Mouse (Mus musculus): ENCODE measurements at regions not wholly inside any gene's neighbourhood (a gene's known extent, or its start where the extent isn't known, plus 50 kb on each side); places are given as distances from the start of the nearest gene placed in this dataset.

- DNase-seq (ENCODE audit: low spot score in 2 of 2) = peak in 1 of 2 experiments; percentile 35
Observed at GRCm38 (mm10) chr16:95844691-95845090, 142.8 kb downstream of the Ets2 start.

GRCm38 (mm10) chr16:95842766-95843165 is 140.9 kb downstream of the Ets2 start:
- DNase-seq (ENCODE audit: low spot score in 2 of 2) = no peak

DNA sequence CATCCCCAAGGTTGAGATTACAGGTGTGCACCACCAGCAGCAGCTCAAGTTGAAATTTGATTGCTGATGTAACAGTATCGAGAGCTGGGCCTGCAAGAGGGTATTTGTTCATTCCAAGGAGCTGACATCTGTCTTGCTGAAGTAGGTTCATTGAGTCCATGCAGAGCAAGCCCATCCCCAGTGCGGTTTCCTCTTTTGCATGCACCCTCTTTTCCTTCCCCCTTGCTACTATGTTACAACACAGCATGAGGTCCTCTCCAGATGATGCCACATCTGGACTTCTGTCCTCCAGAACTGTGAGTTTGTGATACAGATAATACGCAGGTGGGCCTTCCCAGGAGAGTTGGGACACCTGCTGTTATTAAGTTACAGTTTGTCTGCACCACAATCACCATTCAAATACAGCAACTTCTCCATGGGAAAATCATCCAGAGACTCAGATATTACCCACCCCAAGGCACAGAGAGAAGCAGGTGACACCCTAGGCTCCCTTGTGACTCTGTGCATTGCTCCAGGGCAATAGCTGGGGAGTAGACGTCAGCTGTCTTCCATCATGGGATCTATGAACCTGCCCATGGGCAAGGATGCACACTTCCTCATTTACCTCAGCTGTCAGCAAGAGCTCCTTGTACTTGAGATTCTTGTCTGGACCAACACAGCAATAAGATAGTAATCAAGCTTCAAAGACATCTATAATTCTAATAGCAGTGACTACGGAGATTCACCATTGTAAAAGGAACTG is 137.8 kb downstream of the Ets2 start:
- no peak for DNase-seq (ENCODE audit: low spot score in 2 of 2)

DNA sequence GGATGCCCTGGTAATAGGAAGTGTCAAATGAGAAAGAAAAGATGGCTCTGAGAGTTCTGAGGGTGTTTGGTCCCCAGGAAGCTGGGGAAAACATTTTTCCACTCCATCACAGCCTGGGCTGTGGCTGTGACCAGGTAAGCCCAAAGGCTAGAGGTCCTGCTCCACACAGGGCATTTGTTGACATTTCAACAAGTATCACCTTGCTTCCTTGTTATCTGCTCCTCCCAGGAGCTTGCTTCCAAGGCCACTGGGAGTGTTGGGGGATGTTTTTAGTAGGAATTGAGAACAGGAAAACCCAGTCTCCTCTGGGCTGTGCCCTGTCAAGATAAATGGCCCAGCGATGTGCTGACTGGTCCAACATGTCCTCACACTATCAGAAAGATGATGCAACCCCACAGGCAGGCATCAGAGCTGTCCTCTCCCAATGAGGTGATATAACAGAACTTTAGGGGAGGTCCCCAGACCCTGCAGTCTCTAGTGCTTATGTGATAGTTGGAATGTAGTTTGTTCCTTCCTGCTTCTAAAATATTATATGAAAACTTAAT is 137.1 kb downstream of the Ets2 start:
- DNase-seq (ENCODE audit: low spot score in 2 of 2) = no peak

DNA sequence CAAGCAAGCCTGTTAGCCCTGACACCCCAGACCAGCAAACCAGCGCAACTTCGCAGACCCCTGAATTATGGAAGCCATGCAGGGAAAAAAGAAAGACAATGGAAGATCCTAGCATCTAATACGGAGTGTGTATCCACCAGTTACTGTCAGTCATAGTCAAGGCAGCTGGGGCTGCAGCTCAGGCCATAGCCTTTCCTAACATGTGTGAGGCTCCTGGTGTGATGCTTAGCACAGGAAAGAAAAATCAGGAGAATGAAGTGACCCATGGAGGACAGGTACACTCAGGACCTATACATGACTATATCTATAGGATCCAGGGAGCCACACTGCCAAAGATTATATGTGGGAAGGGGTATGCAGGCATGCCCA is 136.6 kb downstream of the Ets2 start:
- no peak for DNase-seq (ENCODE audit: low spot score in 2 of 2)

- DNase-seq (ENCODE audit: low spot score in 2 of 2) = no peak
Observed at GRCm38 (mm10) chr16:95837723-95838477, 136.0 kb downstream of the Ets2 start.

- DNase-seq (ENCODE audit: low spot score in 2 of 2) = no peak
Observed at GRCm38 (mm10) chr16:95835941-95836340, 134.1 kb downstream of the Ets2 start.

DNA sequence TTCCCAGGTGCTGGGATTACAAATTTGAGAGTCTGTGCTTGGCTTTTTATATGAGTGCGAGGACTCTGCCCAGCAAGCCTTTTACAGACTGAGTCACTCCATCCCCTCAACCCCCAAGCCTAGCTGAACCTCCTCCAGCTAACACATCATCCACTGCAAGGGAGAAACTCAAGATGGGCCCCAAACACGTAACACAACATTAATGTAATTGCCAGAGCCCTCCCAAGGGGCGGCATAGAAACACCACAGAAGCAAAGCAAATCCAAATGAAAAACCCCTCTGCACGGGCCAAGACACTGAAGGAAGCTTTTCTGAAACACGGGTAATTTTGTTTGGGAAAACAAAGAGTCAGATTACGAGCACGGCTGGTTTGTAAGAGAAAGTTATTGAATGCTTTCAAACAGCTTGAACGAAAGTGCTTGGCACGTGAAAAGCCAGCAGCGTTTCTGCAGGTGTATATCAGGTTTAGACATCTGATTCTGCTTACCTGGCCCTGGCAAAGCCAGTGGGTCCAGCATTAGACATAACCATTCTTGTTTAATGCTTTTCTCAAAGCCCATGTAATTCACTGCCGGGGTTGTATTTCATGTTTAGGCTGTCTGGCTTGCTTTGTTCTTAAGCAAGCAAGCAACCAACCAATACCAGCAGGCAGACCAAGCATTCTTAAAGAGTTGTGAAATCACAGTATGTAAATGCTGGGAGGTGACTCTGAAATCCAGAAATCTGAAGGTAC is 132.8 kb downstream of the Ets2 start:
- DNase-seq (ENCODE audit: low spot score in 2 of 2) = no peak

GRCm38 (mm10) chr16:95833455-95833854 is 131.6 kb downstream of the Ets2 start:
- no peak for DNase-seq (ENCODE audit: low spot score in 2 of 2)

- DNase-seq (ENCODE audit: low spot score in 2 of 2) = no peak
Observed at GRCm38 (mm10) chr16:95832346-95832739, 130.5 kb downstream of the Ets2 start.

- peak in 1 of 2 experiments; percentile 56 for DNase-seq (ENCODE audit: low spot score in 2 of 2)
Observed at GRCm38 (mm10) chr16:95831566-95832345, 129.9 kb downstream of the Ets2 start.

GRCm38 (mm10) chr16:95827402-95827737 is 125.5 kb downstream of the Ets2 start:
- DNase-seq (ENCODE audit: low spot score in 2 of 2) = no peak

- DNase-seq (ENCODE audit: low spot score in 2 of 2) = no peak
Observed at GRCm38 (mm10) chr16:95826681-95827401, 125.0 kb downstream of the Ets2 start.

DNA sequence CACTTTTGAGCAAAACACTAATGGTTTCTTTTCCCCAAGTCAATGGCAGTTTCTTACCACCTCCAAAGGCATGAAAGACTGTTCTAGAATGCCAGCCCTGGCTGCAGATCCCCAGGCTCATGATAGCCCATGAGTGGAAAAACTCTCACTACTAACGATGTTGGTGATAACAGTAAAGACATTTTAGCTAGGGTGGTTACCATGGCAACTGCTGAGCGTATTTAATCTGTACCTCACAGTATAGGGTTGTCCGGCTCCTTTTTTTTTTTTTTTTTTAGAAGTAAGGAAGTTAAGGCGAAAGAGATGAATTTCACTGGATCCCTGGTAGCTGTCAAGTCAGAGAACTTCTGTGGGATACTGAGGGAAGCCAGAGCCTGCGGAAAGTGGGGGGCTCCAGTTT is 123.8 kb downstream of the Ets2 start:
- DNase-seq (ENCODE audit: low spot score in 2 of 2) = no peak

DNA sequence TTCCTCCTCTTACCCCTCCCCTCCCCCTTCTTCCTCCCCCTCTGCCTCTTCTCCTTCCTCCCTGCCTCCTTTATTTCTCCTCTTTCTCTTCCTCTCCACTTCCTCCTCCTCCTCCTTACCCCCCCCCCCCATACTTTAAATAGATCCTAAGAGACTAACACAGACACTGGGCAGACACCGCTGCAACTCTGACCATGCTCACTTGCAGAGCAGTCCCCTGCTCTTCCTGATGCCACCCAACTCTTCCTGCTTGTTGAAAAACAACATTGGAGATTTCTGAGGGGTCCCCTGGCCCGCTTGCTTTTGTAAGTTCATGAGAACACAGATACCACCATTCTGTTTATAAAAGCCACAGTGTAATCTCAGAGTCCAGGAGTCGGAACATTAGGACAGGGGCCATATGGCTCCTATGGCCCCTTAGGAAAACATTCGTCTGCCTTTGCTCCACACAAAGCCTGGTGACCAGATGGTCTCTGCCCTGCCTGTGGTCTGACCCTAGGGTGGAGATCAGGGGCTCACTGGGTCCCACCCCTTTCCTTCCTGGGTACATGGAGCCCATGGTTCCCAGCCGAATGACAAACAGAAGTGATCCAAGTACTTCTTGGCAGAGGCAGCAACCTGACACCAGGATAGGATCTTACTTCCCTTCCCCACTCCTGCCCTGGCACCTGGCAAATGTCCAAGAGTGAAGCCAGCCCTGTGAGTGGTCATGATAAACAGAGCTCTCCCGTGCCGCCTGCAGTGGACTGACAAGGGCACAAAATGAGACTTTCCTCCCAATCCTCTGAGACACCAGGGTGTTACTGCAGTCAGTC is 123.1 kb downstream of the Ets2 start:
- DNase-seq (ENCODE audit: low spot score in 2 of 2) = no peak

DNA sequence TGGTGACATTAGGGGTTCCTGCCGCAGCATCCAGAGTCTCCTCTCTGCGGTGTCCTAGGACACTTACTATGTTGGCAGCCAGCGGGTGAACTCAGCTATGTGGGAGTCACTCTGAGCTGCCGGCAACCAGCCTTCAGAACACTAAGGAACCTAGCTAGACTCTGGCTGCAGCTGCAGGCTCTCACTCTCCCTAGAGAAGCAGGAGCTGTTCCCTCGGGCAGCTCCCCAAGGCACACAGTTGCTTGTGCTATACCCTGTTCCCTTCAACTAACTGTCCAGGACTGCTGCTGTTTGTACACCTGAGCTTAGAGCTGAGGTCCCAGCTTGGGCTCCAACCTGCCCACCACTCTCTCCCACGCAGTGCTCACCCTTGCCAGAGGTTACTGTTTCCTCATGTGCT is 121.9 kb downstream of the Ets2 start:
- DNase-seq (ENCODE audit: low spot score in 2 of 2) = peak in 1 of 2 experiments; percentile 30

DNA sequence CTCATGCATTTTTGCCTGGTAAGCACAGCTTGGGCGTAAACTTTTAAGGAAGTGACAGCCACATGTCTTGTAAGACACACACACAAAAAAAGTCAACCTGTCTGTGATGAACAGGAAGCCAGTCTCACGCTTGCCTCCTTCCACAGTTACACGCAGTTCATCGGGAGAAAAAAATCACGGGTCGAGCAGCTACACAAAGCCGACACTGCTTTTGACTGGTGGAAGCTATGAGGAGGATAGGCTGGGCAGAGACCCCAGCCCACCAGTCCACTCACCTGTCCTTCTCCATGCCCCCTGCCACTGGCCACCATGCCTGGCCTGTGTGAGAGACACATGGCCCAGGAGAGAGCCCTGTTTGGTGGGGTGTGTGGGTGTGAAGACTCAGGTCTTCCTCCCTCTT is 119.2 kb downstream of the Ets2 start:
- no peak for DNase-seq (ENCODE audit: low spot score in 2 of 2)

DNA sequence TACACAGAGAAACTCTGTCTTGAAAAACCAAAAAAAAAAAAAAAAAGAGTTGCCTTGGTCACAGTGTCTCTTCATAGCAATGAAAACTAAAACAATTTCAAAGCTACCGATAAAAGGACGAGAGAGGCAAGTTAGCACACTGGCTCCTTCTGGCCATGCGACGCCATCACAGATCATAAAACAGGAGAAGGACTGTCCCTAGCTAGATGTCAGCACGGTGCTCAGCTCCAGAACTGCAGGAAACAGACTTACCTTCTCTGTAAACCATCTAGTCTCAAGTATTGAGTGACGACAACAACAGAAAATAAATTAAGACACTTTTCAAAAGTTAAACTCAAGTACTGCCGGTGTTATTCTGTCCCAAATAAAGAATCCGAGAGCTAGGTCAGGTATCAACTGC is 118.7 kb downstream of the Ets2 start:
- DNase-seq (ENCODE audit: low spot score in 2 of 2) = no peak

DNA sequence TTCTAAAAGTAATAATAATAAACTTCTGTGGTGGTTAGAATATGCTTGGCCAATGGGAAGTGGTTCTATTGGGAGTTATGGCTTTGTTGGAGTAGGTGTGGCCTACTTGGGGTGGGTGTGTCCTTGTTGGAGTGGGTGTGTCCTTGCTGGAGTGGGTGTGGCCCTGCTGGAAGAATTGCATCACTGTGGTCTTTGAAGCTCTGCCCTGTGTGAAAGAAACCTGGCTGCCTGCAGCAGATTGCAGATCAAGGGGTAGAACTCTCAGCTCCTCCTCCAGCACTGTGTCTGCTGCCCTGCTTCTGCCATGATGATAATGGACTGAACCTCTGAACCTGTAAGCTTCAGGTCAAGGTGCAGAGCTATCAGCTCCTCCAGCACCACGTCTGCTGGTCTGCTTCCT is 118.1 kb downstream of the Ets2 start:
- DNase-seq (ENCODE audit: low spot score in 2 of 2) = no peak

DNA sequence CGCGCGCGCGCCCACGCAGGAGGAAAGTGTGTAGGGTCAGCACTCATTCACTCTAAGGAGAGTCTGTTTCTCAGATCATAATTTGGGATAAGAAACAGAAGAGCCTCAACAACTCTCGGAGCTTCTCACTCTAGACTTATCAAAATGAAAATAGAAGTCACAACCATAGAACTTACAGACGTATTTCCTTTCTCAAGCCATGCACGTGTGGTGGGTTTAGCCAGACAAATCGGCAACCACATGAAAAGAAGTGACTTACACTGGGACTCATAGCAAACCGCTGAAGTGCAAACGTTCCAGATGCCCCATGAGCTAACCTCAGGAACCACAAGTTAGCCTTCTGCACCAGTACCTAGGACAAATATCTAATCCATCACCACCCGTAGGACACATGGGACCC is 114.1 kb downstream of the Ets2 start:
- no peak for DNase-seq (ENCODE audit: low spot score in 2 of 2)

All from left cerebral cortex, adult 8-10 months (tissue).